ENCODE assay signal across 17 mouse cellular contexts in the genomic region with DNA sequence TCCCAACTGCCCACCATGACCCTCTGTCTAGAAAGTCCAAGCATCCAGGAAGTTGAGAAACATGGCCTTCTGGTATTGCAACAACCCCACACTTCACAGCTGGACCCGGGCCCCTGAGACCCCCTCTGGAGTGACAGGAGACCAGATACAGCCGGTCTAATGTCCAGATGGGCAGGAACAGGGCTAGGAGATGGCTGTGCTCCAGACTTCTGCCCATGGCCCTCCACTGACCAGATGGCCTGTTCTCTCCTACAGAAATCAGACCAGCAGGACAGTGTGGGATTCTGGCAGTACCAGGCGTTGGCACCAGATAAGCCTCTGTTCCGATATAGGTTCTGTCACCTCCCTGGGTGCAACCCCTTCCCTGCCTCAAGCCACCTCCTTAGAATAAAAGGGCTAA. TPM values are rescaled to one million over a fixed set of nuclear protein-coding genes. Genes with fewer than 3 reads are reported as not detected.
DNase-seq lines count a peak whose midpoint lies in the region; ATAC-seq and TF ChIP-seq lines count a peak whose summit lies in the region.
"Had no signal": no experiment of that assay in that cellular context is flagged by ENCODE, and none has a peak within 500 bp of the region (broad histone marks: within the 10 kb centered on the region; RNA-seq: fewer than 3 reads in every experiment).

No protein-coding gene starts in this region.

- no peak overlapping the region for H3K9ac ChIP-seq in lung, embryonic 14.5 days
- H3K9ac ChIP-seq in forebrain, embryonic 13.5 days: no peak overlapping the region
- H3K9ac ChIP-seq: forebrain, postnatal 0 days; hindbrain, embryonic 12.5 days; midbrain, embryonic 12.5 days had no signal

- H3K4me3 ChIP-seq in lung, embryonic 14.5 days (ENCODE audit: low read depth, low read length): no peak overlapping the region
- no peak overlapping the region for H3K4me3 ChIP-seq in forebrain, embryonic 13.5 days
- H3K4me3 ChIP-seq: hindbrain, embryonic 12.5 days; midbrain, embryonic 12.5 days had no signal

- 69% methylated on average over 4 of the region's 4 CpGs for WGBS in lung, embryonic 14.5 days
- WGBS in forebrain, embryonic 13.5 days: 80% methylated on average over 4 of the region's 4 CpGs

- H3K4me2 ChIP-seq in lung, embryonic 14.5 days: no peak overlapping the region
- no peak overlapping the region for H3K4me2 ChIP-seq in forebrain, embryonic 13.5 days
- H3K4me2 ChIP-seq: heart, embryonic 11.5 days; hindbrain, embryonic 12.5 days; midbrain, embryonic 12.5 days had no signal

- no peaks in the 10 kb centered on the region for H3K9me3 ChIP-seq in lung, embryonic 14.5 days (ENCODE audit: low read depth, low read length)
- H3K9me3 ChIP-seq in forebrain, embryonic 13.5 days (replicated peaks): no peaks in the 10 kb centered on the region
- H3K9me3 ChIP-seq: hindbrain, embryonic 12.5 days; midbrain, embryonic 12.5 days had no signal

- H3K27me3 ChIP-seq in lung, embryonic 14.5 days (ENCODE audit: insufficient read depth, low read length): no peaks in the 10 kb centered on the region
- H3K27me3 ChIP-seq in forebrain, embryonic 13.5 days: no peaks in the 10 kb centered on the region
- H3K27me3 ChIP-seq: hindbrain, embryonic 12.5 days; midbrain, embryonic 12.5 days had no signal

- no peaks in the 10 kb centered on the region for H3K36me3 ChIP-seq in lung, embryonic 14.5 days (ENCODE audit: insufficient read depth)
- no peaks in the 10 kb centered on the region for H3K36me3 ChIP-seq in forebrain, embryonic 13.5 days (ENCODE audit: poor library complexity, severe bottlenecking)
- H3K36me3 ChIP-seq: hindbrain, embryonic 12.5 days; midbrain, embryonic 12.5 days had no signal

- H3K4me1 ChIP-seq in lung, embryonic 14.5 days (ENCODE audit: insufficient read depth): peaks cover 24% of the 10 kb centered on the region
- H3K4me1 ChIP-seq in forebrain, embryonic 13.5 days: no peaks in the 10 kb centered on the region
- H3K4me1 ChIP-seq: hindbrain, embryonic 12.5 days; midbrain, embryonic 12.5 days had no signal

- no peak overlapping the region for H3K27ac ChIP-seq in lung, embryonic 14.5 days (ENCODE audit: low read depth)
- H3K27ac ChIP-seq in forebrain, embryonic 13.5 days: no peak overlapping the region
- H3K27ac ChIP-seq: hindbrain, embryonic 12.5 days; midbrain, embryonic 12.5 days had no signal

- TF ChIP-seq CTCF in lung, embryonic 14.5 days (IDR thresholded peaks at IDR 0.05; ENCODE audit: low read depth): no peak

- peak; percentile 71; the same call in 1 of the 2 replicates for ATAC-seq in lung, embryonic 14.5 days (ENCODE audit: insufficient read depth)
- no peak for ATAC-seq in forebrain, embryonic 13.5 days
- ATAC-seq: activated CD4-positive, CD25-positive, alpha-beta regulatory T cell, adult 4 months; forebrain, postnatal 0 days had no signal

- DNase-seq in lung, embryonic 14.5 days: peak; percentile 74
- DNase-seq in lung, adult 18-20 months: no peak
- DNase-seq in cerebellum, adult 11-12 months: peak; percentile 98
- peak; percentile 94 to 95 for DNase-seq in cerebellum, postnatal 10 days
- peak; percentile 61 to 88 for DNase-seq in lung, postnatal 4 days
- DNase-seq in c-Kit-positive CD71-positive TER-119-positive erythroid progenitor cells, embryonic 14.5 days (ENCODE audit: low spot score): no peak
- DNase-seq: forebrain, postnatal 0 days; gastrocnemius, postnatal 10 days; kidney, adult 2 months; right cerebral cortex, postnatal 4 days; thymus, adult 18-20 months had no signal

RNA-seq across cellular contexts. Expression of a gene that starts 14.6 kb away (rescaled TPM):
- polyA plus RNA-seq in lung, embryonic 14.5 days (2014; fragmentation: Nextera tagmentation; extraction: Ambion mirVana): 0.31 and 0.42 TPM in 2 replicates
- polyA plus RNA-seq in forebrain, embryonic 13.5 days (2015; fragmentation: Nextera tagmentation; extraction: Ambion mirVana): 10.1 and 12.2 TPM in 2 replicates
- polyA plus RNA-seq: activated CD4-positive, CD25-positive, alpha-beta regulatory T cell, adult 4 months; liver, adult 2 months had no signal

RNA-seq across cellular contexts. Expression of a gene that starts 16.7 kb away (rescaled TPM):
- polyA plus RNA-seq in lung, embryonic 14.5 days (2014; fragmentation: Nextera tagmentation; extraction: Ambion mirVana): 615 and 660 TPM in 2 replicates
- 56.9 and 57.1 TPM in 2 replicates for polyA plus RNA-seq in forebrain, embryonic 13.5 days (2015; fragmentation: Nextera tagmentation; extraction: Ambion mirVana)
- polyA plus RNA-seq: activated CD4-positive, CD25-positive, alpha-beta regulatory T cell, adult 4 months had no signal

RNA-seq across cellular contexts. Expression of a gene that starts 25.7 kb away (rescaled TPM):
- 62.8 and 69.6 TPM in 2 replicates for polyA plus RNA-seq in lung, embryonic 14.5 days (2014; fragmentation: Nextera tagmentation; extraction: Ambion mirVana)
- 91.2 and 96.8 TPM in 2 replicates for polyA plus RNA-seq in forebrain, embryonic 13.5 days (2015; fragmentation: Nextera tagmentation; extraction: Ambion mirVana)

RNA-seq across cellular contexts. Expression of a gene that starts 36.4 kb away (rescaled TPM):
- 48.9 and 54.1 TPM in 2 replicates for polyA plus RNA-seq in lung, embryonic 14.5 days (2014; fragmentation: Nextera tagmentation; extraction: Ambion mirVana)
- polyA plus RNA-seq in forebrain, embryonic 13.5 days (2015; fragmentation: Nextera tagmentation; extraction: Ambion mirVana): 43.4 and 48.2 TPM in 2 replicates

Comparison
In these comparisons a context has a peak if more than half of its experiments do, and no peak if none do; other contexts are left out.
1. DNase-seq: peak in lung, embryonic 14.5 days (single experiment), cerebellum, adult 11-12 months (single experiment), cerebellum, postnatal 10 days (2 of 2) and lung, postnatal 4 days (2 of 2); none in lung, adult 18-20 months (0 of 2) and c-Kit-positive CD71-positive TER-119-positive erythroid progenitor cells, embryonic 14.5 days (single experiment).
2. RNA of a gene that starts 16.7 kb away (polyA plus RNA-seq): 615 to 660 TPM in lung, embryonic 14.5 days; 56.9 to 57.1 TPM in forebrain, embryonic 13.5 days; every median in the first group is over 10 times any median in the second.